Mouse (Mus musculus): ENCODE results near the gene Hypm. TPM values are rescaled to one million over a fixed set of nuclear protein-coding genes. Genes with fewer than 3 reads are reported as not detected.

The Hypm gene
- not detected in 2 replicates for polyA plus RNA-seq (2012; rRNA removed)

- Histone ChIP-seq H3K4me1 (ENCODE audit: control insufficient read depth, insufficient read depth, low read length) (no peaks in the 10 kb centered on the region), H3K4me3 (replicated peaks; ENCODE audit: insufficient read depth, low read depth, low read length) (no peak within 1 kb of the TSS), H3K27ac (ENCODE audit: insufficient read depth, low read length) (no peak within 1 kb of the TSS), H3K27me3 (ENCODE audit: control insufficient read depth, insufficient read depth, low read length) (no peaks in the 10 kb centered on the region)
- no peak for DNase-seq
- 81% methylated on average over 3 of the region's 3 CpGs for WGBS
- TF ChIP-seq POLR2A (IDR thresholded peaks at IDR 0.05; ENCODE audit: borderline replicate concordance, insufficient read depth, low read length): no peak
- TF ChIP-seq CTCF (IDR thresholded peaks at IDR 0.05; ENCODE audit: borderline replicate concordance, insufficient read depth, low read depth, low read length): no peak
Measured at GRCm38 (mm10) chrX:9846628-9847027, at the start of gene Hypm. Hypm (plus strand) TSS chrX:9846928.

DNA sequence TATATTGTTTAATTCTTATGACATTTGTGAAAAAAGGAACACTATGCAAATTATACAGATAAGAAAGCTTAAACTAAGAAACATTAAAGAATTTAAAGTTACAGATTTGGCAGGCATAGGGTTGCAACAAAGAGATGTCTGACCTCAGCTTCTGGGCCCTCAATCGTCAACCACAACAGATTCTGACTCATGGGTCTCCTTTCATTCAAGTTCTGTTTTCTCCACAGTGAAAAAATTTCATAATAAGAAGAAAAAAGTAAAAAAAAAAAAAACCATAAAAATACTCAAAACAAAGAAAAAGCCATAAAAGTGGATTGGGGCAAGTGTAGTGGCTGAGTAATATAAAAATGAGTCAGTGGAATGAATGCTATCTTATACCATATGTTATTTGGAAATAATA is 36.6 kb upstream of the Hypm start:
- WGBS: 89% methylated on average over 1 of the region's 1 CpGs
- Histone ChIP-seq H3K4me3 (replicated peaks; ENCODE audit: insufficient read depth, low read depth, low read length) (no peak overlapping the region), H3K27ac (ENCODE audit: insufficient read depth, low read length) (no peak overlapping the region), H3K4me1 (ENCODE audit: control insufficient read depth, insufficient read depth, low read length) (no peaks in the 10 kb centered on the region), H3K27me3 (ENCODE audit: control insufficient read depth, insufficient read depth, low read length) (no peaks in the 10 kb centered on the region)
- no peak for TF ChIP-seq POLR2A (IDR thresholded peaks at IDR 0.05; ENCODE audit: borderline replicate concordance, insufficient read depth, low read length)
- TF ChIP-seq CTCF (IDR thresholded peaks at IDR 0.05; ENCODE audit: borderline replicate concordance, insufficient read depth, low read depth, low read length): no peak
- no peak for DNase-seq

GRCm38 (mm10) chrX:9812469-9812868 is 34.3 kb upstream of the Hypm start:
- DNase-seq: no peak
- Histone ChIP-seq H3K4me1 (ENCODE audit: control insufficient read depth, insufficient read depth, low read length) (no peaks in the 10 kb centered on the region), H3K27me3 (ENCODE audit: control insufficient read depth, insufficient read depth, low read length) (no peaks in the 10 kb centered on the region), H3K27ac (ENCODE audit: insufficient read depth, low read length) (no peak overlapping the region), H3K4me3 (replicated peaks; ENCODE audit: insufficient read depth, low read depth, low read length) (no peak overlapping the region)
- TF ChIP-seq CTCF (IDR thresholded peaks at IDR 0.05; ENCODE audit: borderline replicate concordance, insufficient read depth, low read depth, low read length): no peak
- TF ChIP-seq POLR2A (IDR thresholded peaks at IDR 0.05; ENCODE audit: borderline replicate concordance, insufficient read depth, low read length): no peak

DNA sequence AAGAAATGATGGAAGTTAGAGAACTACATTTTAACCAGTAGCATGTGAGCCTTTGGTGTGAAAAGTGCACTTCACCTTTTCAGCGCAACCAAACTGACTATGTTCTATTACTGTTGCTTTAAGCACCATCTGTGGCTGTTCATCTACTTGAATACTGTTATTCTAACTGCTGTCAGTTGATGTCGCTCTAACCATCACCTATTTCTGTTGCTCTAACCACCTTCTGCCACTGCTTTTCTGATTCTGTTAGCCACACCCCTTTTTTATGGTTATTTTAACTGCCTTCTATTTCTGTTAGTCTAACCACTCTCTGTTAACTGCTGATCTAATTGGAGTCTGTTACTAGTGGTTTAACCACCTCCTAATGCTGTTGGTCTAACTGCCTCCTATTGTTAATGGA is 11.9 kb upstream of the Hypm start:
- Histone ChIP-seq H3K4me3 (replicated peaks; ENCODE audit: insufficient read depth, low read depth, low read length) (no peak overlapping the region), H3K27ac (ENCODE audit: insufficient read depth, low read length) (no peak overlapping the region), H3K27me3 (ENCODE audit: control insufficient read depth, insufficient read depth, low read length) (no peaks in the 10 kb centered on the region), H3K4me1 (ENCODE audit: control insufficient read depth, insufficient read depth, low read length) (no peaks in the 10 kb centered on the region)
- DNase-seq: no peak
- TF ChIP-seq POLR2A (IDR thresholded peaks at IDR 0.05; ENCODE audit: borderline replicate concordance, insufficient read depth, low read length): no peak
- 75% methylated on average over 2 of the region's 2 CpGs for WGBS

- no peak within 1 kb of the TSS for H3K4me3 ChIP-seq (replicated peaks; ENCODE audit: insufficient read depth, low read depth, low read length)
- no peak within 1 kb of the TSS for H3K27ac ChIP-seq (ENCODE audit: insufficient read depth, low read length)
- no peaks in the 10 kb centered on the region for H3K4me1 ChIP-seq (ENCODE audit: control insufficient read depth, insufficient read depth, low read length)
- 25% methylated on average over 1 of the region's 1 CpGs for WGBS
- DNase-seq: no peak
- no peaks in the 10 kb centered on the region for H3K27me3 ChIP-seq (ENCODE audit: control insufficient read depth, insufficient read depth, low read length)
- no peak for TF ChIP-seq POLR2A (IDR thresholded peaks at IDR 0.05; ENCODE audit: borderline replicate concordance, insufficient read depth, low read length)
- no peak for TF ChIP-seq CTCF (IDR thresholded peaks at IDR 0.05; ENCODE audit: borderline replicate concordance, insufficient read depth, low read depth, low read length)
Measured at GRCm38 (mm10) chrX:9849403-9849802, 2.7 kb downstream of the Hypm start, which contains the start of gene H2al3. H2al3 (plus strand) TSS chrX:9849703.

DNA sequence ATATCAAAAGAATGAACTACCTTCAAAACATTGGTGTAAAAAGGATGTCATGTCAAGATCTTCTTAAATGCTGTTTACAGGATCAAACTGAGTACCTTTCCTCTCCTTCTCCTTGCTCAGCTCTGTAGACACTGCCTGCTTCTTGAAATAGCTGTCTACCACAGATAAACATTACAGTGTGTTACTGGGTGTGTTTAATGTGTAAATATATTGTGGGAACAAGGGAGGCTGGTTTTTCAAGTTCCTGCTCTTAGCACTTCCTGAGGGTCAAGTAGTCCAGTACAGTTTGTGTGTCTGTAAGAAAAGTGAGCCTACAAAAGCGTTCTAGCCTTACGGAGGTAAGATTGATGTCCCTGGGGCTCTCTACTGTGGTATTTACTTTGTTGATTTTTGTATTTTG is 15.1 kb downstream of the Hypm start:
- H3K4me1 ChIP-seq (ENCODE audit: control insufficient read depth, insufficient read depth, low read length): no peaks in the 10 kb centered on the region
- H3K4me3 ChIP-seq (replicated peaks; ENCODE audit: insufficient read depth, low read depth, low read length): no peak overlapping the region
- no peak overlapping the region for H3K27ac ChIP-seq (ENCODE audit: insufficient read depth, low read length)
- 92% methylated on average over 2 of the region's 2 CpGs for WGBS
- no peaks in the 10 kb centered on the region for H3K27me3 ChIP-seq (ENCODE audit: control insufficient read depth, insufficient read depth, low read length)
- no peak for TF ChIP-seq POLR2A (IDR thresholded peaks at IDR 0.05; ENCODE audit: borderline replicate concordance, insufficient read depth, low read length)
- TF ChIP-seq CTCF (IDR thresholded peaks at IDR 0.05; ENCODE audit: borderline replicate concordance, insufficient read depth, low read depth, low read length): no peak
- no peak for DNase-seq

DNA sequence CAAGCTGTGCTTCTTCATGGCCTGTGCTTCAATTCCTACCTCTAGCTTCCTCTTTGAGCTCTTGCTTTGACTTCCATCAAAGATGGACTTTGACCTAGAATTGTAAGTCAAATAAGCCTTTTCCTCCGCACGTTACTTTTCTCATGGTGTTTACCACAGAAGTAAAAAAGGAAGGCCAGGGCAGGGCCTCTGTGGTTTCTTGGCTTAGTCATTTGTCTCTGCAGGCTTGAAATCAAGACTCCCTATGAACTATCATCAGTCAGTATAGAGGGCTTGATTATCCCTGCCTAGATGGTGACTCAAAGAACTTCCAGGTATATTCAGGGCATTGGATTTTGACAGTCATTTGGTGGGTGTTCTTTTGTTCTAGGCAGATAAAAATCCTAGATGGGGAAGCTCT is 28.8 kb downstream of the Hypm start:
- Histone ChIP-seq H3K27me3 (ENCODE audit: control insufficient read depth, insufficient read depth, low read length) (no peaks in the 10 kb centered on the region), H3K4me3 (replicated peaks; ENCODE audit: insufficient read depth, low read depth, low read length) (no peak overlapping the region), H3K4me1 (ENCODE audit: control insufficient read depth, insufficient read depth, low read length) (no peaks in the 10 kb centered on the region), H3K27ac (ENCODE audit: insufficient read depth, low read length) (no peak overlapping the region)
- DNase-seq: no peak
- 96% methylated on average over 2 of the region's 2 CpGs for WGBS
- TF ChIP-seq POLR2A (IDR thresholded peaks at IDR 0.05; ENCODE audit: borderline replicate concordance, insufficient read depth, low read length): no peak
- TF ChIP-seq CTCF (IDR thresholded peaks at IDR 0.05; ENCODE audit: borderline replicate concordance, insufficient read depth, low read depth, low read length): no peak

DNA sequence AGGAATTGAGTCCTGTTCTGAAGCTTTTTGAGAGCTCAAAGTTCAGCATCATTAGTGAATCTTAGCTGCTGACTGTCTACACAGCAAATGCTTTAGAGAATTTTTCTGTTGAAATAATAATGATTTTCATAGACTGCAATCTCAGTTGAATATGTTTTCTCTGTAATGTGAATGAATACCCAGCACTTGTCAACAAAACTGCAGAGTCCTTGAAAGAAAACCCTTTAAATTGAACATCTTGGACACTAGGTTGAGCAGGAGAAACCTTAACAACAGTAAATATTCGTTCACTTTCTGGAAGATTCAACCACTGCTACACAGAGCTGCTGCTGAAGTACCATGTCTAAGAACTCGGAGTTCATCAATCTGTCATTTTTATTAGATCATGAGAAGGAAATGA is 38.6 kb downstream of the Hypm start, which contains the start of gene Sytl5:
Gene Sytl5, plus strand, starts transcription at position 301 of the 400 bp plus-strand sequence.
- H3K4me3 ChIP-seq (replicated peaks; ENCODE audit: insufficient read depth, low read depth, low read length): no peak within 1 kb of the TSS

More for the DNA sequence above, 38.6 kb downstream of the Hypm start, which contains the start of gene Sytl5:
- no peak for DNase-seq
- no peaks in the 10 kb centered on the region for H3K27me3 ChIP-seq (ENCODE audit: control insufficient read depth, insufficient read depth, low read length)
- H3K4me1 ChIP-seq (ENCODE audit: control insufficient read depth, insufficient read depth, low read length): no peaks in the 10 kb centered on the region
- WGBS: 71% methylated on average over 2 of the region's 2 CpGs
- H3K27ac ChIP-seq (ENCODE audit: insufficient read depth, low read length): no peak within 1 kb of the TSS
- TF ChIP-seq POLR2A (IDR thresholded peaks at IDR 0.05; ENCODE audit: borderline replicate concordance, insufficient read depth, low read length) (no peak), CTCF (IDR thresholded peaks at IDR 0.05; ENCODE audit: borderline replicate concordance, insufficient read depth, low read depth, low read length) (no peak)

Other genes with a start within 250 kb of the Hypm start
- gene Dynlt3, start 183.9 kb upstream of the Hypm start, polyA plus RNA-seq (2012; rRNA removed): 214 and 225 TPM in 2 replicates
- not detected in 2 replicates for gene H2al3, start 2.8 kb downstream of the Hypm start, polyA plus RNA-seq (2012; rRNA removed)
- 0.51 and 0.62 TPM in 2 replicates for gene Sytl5, start 38.7 kb downstream of the Hypm start, polyA plus RNA-seq (2012; rRNA removed)